Mouse (Mus musculus): Measurements from ENCODE around the gene Olfr987. TPM values are rescaled to one million over a fixed set of nuclear protein-coding genes. Genes with fewer than 3 reads are reported as not detected.
"Not testable (repeated sequence)": the region's sequence is repeated elsewhere in the genome, so short reads cannot be mapped to it uniquely, and the experiment has no call there.

The Olfr987 gene
- not detected in 2 replicates for polyA plus RNA-seq (2014; fragmentation: Nextera tagmentation; extraction: Ambion mirVana)

DNA sequence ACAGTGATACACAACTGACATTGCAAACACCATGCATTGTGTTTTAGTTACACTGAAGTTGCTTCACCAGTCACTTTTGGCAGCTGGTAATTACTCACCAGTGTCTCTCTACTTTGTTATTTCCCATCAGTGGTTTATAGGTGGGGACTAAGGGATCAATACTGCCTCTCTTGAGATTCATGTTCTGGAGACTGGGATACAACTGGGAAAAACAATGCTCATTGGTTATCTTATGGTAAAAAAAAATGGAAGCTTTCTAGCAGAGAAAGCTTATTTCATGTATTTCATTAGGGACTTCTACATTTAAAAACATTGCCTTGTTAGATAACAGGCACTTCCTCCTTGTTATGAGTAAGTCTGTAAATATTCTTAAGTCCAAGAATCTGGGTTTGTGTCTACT lies at the start of gene Olfr987:
Gene Olfr987 (minus strand): TSS at position 101 of the 400 bp plus-strand sequence.
- not testable (repeated sequence) for H3K4me2 ChIP-seq (ENCODE audit: low read depth, low read length, severe bottlenecking); H3K9me3 ChIP-seq (ENCODE audit: control insufficient read depth, low read length); ATAC-seq (replicated peaks; ENCODE audit: low FRiP score); DNase-seq (ENCODE audit: low spot score); H3K4me3 ChIP-seq (ENCODE audit: low read depth, low read length); H3K27ac ChIP-seq (ENCODE audit: low read depth, low read length); H3K4me1 ChIP-seq (replicated peaks; ENCODE audit: control insufficient read depth, insufficient read depth, low read length); H3K36me3 ChIP-seq (ENCODE audit: control insufficient read depth, insufficient read depth, low read length); H3K27me3 ChIP-seq (ENCODE audit: control insufficient read depth, insufficient read depth, low read length); H3K9ac ChIP-seq (ENCODE audit: low read length)

DNA sequence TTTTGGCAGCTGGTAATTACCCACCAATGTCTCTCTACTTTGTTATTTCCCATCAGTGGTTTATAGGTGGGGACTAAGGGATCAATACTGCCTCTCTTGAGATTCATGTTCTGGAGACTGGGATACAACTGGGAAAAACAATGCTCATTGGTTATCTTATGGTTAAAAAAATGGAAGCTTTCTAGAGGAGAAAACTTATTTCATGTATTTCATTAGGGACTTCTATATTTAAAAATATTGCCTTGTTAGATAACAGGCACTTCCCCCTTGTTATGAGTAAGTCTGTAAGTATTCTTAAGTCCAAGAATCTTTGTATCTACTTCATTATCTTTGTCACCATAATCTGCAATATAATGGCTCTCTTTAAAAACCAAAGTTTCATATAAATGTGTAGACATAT lies 24.0 kb upstream of the Olfr987 start, which contains the start of gene Olfr988:
Gene Olfr988 (minus strand): TSS at position 101 of the 400 bp plus-strand sequence.
- not testable (repeated sequence) for H3K27ac ChIP-seq (ENCODE audit: low read depth, low read length); DNase-seq (ENCODE audit: low spot score); H3K27me3 ChIP-seq (ENCODE audit: control insufficient read depth, insufficient read depth, low read length); H3K4me2 ChIP-seq (ENCODE audit: low read depth, low read length, severe bottlenecking); H3K4me3 ChIP-seq (ENCODE audit: low read depth, low read length); H3K9me3 ChIP-seq (ENCODE audit: control insufficient read depth, low read length); H3K9ac ChIP-seq (ENCODE audit: low read length); ATAC-seq (replicated peaks; ENCODE audit: low FRiP score); H3K4me1 ChIP-seq (replicated peaks; ENCODE audit: control insufficient read depth, insufficient read depth, low read length); H3K36me3 ChIP-seq (ENCODE audit: control insufficient read depth, insufficient read depth, low read length)

GRCm38 (mm10) chr2:85339972-85340371 lies 857 bp upstream of the Olfr987 start:
- Histone ChIP-seq H3K4me3 (ENCODE audit: low read depth, low read length) (no peak overlapping the region), H3K36me3 (ENCODE audit: control insufficient read depth, insufficient read depth, low read length) (no peaks in the 10 kb centered on the region), H3K27ac (ENCODE audit: low read depth, low read length) (no peak overlapping the region), H3K27me3 (ENCODE audit: control insufficient read depth, insufficient read depth, low read length) (no peaks in the 10 kb centered on the region), H3K9ac (ENCODE audit: low read length) (no peak overlapping the region), H3K4me2 (ENCODE audit: low read depth, low read length, severe bottlenecking) (no peak overlapping the region), H3K4me1 (replicated peaks; ENCODE audit: control insufficient read depth, insufficient read depth, low read length) (no peaks in the 10 kb centered on the region), H3K9me3 (ENCODE audit: control insufficient read depth, low read length) (no peaks in the 10 kb centered on the region)
- DNase-seq (ENCODE audit: low spot score) (no peak), ATAC-seq (replicated peaks; ENCODE audit: low FRiP score) (no peak)
- 79% methylated on average over 7 of the region's 7 CpGs for WGBS

DNA sequence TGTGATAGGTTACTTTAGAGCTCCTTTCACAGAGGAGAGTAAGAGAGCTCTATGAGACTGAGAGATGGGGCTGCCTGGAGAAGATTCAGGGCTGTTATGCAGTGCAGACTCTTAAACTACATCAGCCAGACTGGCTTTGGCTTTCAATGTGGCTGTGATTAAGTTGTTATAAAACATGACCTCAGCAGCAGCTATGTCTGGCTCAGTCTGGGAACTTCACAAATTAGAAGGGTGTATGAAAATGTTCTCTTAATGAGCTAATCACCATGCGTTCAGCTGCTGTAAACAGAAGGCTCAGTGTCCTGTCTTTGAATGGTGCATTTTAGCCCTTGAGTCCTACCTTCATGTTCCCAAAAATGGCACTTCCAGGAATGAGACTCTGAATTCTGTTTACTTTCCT lies 20.0 kb downstream of the Olfr987 start:
- Histone ChIP-seq H3K4me3 (ENCODE audit: low read depth, low read length) (no peak overlapping the region), H3K27me3 (ENCODE audit: control insufficient read depth, insufficient read depth, low read length) (no peaks in the 10 kb centered on the region), H3K4me1 (replicated peaks; ENCODE audit: control insufficient read depth, insufficient read depth, low read length) (no peaks in the 10 kb centered on the region), H3K27ac (ENCODE audit: low read depth, low read length) (no peak overlapping the region), H3K9me3 (ENCODE audit: control insufficient read depth, low read length) (no peaks in the 10 kb centered on the region), H3K9ac (ENCODE audit: low read length) (no peak overlapping the region), H3K36me3 (ENCODE audit: control insufficient read depth, insufficient read depth, low read length) (no peaks in the 10 kb centered on the region), H3K4me2 (ENCODE audit: low read depth, low read length, severe bottlenecking) (no peak overlapping the region)
- ATAC-seq (replicated peaks; ENCODE audit: low FRiP score) (peak; percentile 51), DNase-seq (ENCODE audit: low spot score) (no peak)
- 65% methylated on average over 1 of the region's 1 CpGs for WGBS

DNA sequence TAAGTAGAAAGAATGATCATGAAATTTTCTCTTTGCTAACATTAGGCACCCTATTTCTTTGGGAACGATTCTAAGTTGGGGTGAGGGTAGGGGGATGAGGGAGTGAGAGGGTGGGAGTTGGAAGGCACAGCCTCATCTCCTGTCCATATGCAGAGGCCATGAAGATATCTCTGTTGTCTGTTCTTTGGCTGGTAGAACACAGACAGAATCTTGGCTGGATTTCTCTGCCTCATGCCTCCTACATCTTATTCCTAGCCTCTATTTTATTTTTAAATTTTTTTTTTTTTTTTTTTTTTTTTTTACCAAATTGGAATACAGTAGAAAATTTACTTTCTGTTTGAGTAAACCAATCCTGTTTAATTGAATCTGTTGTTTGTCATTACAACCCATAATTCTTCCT lies 53.7 kb downstream of the Olfr987 start:
- Histone ChIP-seq H3K9me3 (ENCODE audit: control insufficient read depth, low read length) (no peaks in the 10 kb centered on the region), H3K4me1 (replicated peaks; ENCODE audit: control insufficient read depth, insufficient read depth, low read length) (no peaks in the 10 kb centered on the region), H3K27ac (ENCODE audit: low read depth, low read length) (no peak overlapping the region), H3K4me3 (ENCODE audit: low read depth, low read length) (no peak overlapping the region), H3K9ac (ENCODE audit: low read length) (no peak overlapping the region), H3K4me2 (ENCODE audit: low read depth, low read length, severe bottlenecking) (no peak overlapping the region), H3K36me3 (ENCODE audit: control insufficient read depth, insufficient read depth, low read length) (no peaks in the 10 kb centered on the region), H3K27me3 (ENCODE audit: control insufficient read depth, insufficient read depth, low read length) (no peaks in the 10 kb centered on the region)
- WGBS, result 54% methylated on average over 1 of the region's 1 CpGs
- no peak for ATAC-seq (replicated peaks; ENCODE audit: low FRiP score)
- DNase-seq (ENCODE audit: low spot score), result no peak

DNA sequence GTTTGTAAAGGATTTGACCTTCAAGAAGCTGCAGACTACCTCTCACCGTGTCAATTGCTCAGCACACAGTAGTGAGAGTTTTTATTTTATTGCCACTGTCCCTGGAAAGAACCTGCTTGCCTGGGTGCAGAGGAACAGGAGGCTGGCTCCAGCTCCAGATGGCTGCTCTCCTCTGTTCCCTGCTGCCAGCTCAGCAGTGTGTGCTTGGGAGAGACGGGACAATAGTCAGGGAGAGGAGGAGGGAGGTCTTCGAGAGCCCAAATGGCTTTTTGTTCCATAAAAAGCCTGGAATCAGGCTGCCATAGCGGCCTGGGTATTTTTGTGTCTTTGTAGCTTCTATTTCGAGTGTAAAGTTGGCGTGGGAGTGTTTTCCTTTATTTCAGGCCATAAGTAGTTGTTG lies 54.5 kb downstream of the Olfr987 start:
- Histone ChIP-seq H3K36me3 (ENCODE audit: control insufficient read depth, insufficient read depth, low read length) (no peaks in the 10 kb centered on the region), H3K9me3 (ENCODE audit: control insufficient read depth, low read length) (no peaks in the 10 kb centered on the region), H3K4me2 (ENCODE audit: low read depth, low read length, severe bottlenecking) (no peak overlapping the region), H3K9ac (ENCODE audit: low read length) (no peak overlapping the region), H3K4me1 (replicated peaks; ENCODE audit: control insufficient read depth, insufficient read depth, low read length) (no peaks in the 10 kb centered on the region), H3K4me3 (ENCODE audit: low read depth, low read length) (no peak overlapping the region), H3K27ac (ENCODE audit: low read depth, low read length) (no peak overlapping the region), H3K27me3 (ENCODE audit: control insufficient read depth, insufficient read depth, low read length) (no peaks in the 10 kb centered on the region)
- ATAC-seq (replicated peaks; ENCODE audit: low FRiP score) (peak; percentile 56), DNase-seq (ENCODE audit: low spot score) (no peak)
- 36% methylated on average over 6 of the region's 6 CpGs for WGBS

DNA sequence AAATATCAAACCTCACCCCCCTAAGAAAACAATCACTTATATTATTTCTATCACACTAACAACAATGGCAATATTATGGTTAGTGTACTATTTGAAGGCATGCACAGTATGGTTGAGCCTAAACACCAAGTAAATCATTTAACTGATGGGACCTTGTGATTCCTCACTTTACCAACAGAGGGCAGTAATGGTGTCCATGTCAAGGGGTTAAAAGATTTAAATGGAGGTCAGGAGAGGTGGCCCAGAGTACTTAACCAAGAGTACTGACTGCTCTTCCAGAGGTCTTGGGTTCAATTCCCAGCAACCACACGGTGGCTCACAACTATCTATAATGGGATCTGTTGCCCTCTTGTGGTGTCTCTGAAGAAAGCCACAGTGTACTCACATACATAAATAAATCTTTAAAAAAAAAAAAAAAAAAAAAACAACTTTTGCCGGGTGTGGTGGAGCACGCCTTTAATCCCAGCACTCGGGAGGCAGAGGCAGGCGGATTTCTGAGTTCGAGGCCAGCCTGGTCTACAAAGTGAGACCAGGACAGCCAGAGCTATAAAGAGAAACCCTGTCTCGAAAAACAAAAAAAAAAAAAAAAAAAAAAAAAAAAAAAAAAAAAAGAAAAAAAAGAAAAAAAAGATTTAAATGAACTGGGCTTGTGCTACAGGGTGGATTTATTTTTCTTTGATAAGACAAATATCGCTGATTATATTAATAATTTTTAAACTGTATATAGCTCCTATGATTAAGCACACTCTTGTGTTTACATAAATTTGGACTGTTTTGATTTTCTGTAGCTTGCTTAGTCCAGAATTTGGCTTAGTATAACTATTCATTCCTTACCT lies 55.3 kb downstream of the Olfr987 start:
- H3K4me2 ChIP-seq (ENCODE audit: low read depth, low read length, severe bottlenecking), result no peak overlapping the region
- no peak overlapping the region for H3K9ac ChIP-seq (ENCODE audit: low read length)
- ATAC-seq (replicated peaks; ENCODE audit: low FRiP score), result no peak
- H3K36me3 ChIP-seq (ENCODE audit: control insufficient read depth, insufficient read depth, low read length), result no peaks in the 10 kb centered on the region
- H3K27me3 ChIP-seq (ENCODE audit: control insufficient read depth, insufficient read depth, low read length), result no peaks in the 10 kb centered on the region
- DNase-seq (ENCODE audit: low spot score), result no peak
- H3K9me3 ChIP-seq (ENCODE audit: control insufficient read depth, low read length), result no peaks in the 10 kb centered on the region
- 86% methylated on average over 8 of the region's 8 CpGs for WGBS
- no peak overlapping the region for H3K27ac ChIP-seq (ENCODE audit: low read depth, low read length)
- H3K4me1 ChIP-seq (replicated peaks; ENCODE audit: control insufficient read depth, insufficient read depth, low read length), result no peaks in the 10 kb centered on the region
- H3K4me3 ChIP-seq (ENCODE audit: low read depth, low read length), result no peak overlapping the region

GRCm38 (mm10) chr2:85281023-85281422 lies 58.1 kb downstream of the Olfr987 start:
- Histone ChIP-seq H3K27ac (ENCODE audit: low read depth, low read length) (no peak overlapping the region), H3K36me3 (ENCODE audit: control insufficient read depth, insufficient read depth, low read length) (no peaks in the 10 kb centered on the region), H3K9ac (ENCODE audit: low read length) (no peak overlapping the region), H3K4me2 (ENCODE audit: low read depth, low read length, severe bottlenecking) (no peak overlapping the region), H3K4me1 (replicated peaks; ENCODE audit: control insufficient read depth, insufficient read depth, low read length) (no peaks in the 10 kb centered on the region), H3K4me3 (ENCODE audit: low read depth, low read length) (no peak overlapping the region), H3K9me3 (ENCODE audit: control insufficient read depth, low read length) (no peaks in the 10 kb centered on the region), H3K27me3 (ENCODE audit: control insufficient read depth, insufficient read depth, low read length) (no peaks in the 10 kb centered on the region)
- DNase-seq (ENCODE audit: low spot score), result no peak
- ATAC-seq (replicated peaks; ENCODE audit: low FRiP score), result no peak
- WGBS, result 61% methylated on average over 4 of the region's 4 CpGs

Measured in forebrain, embryonic 11.5 days (tissue).